Mouse (Mus musculus): ENCODE results near the gene Gm5849. TPM values are rescaled to one million over a fixed set of nuclear protein-coding genes. Genes with fewer than 3 reads are reported as not detected.
"Not testable (repeated sequence)": the region's sequence is repeated elsewhere in the genome, so short reads cannot be mapped to it uniquely, and the experiment has no call there.

Gene Gm5849
- polyA plus RNA-seq (2016; fragmentation: Nextera tagmentation; extraction: Ambion mirVana): not detected in 2 replicates

DNA sequence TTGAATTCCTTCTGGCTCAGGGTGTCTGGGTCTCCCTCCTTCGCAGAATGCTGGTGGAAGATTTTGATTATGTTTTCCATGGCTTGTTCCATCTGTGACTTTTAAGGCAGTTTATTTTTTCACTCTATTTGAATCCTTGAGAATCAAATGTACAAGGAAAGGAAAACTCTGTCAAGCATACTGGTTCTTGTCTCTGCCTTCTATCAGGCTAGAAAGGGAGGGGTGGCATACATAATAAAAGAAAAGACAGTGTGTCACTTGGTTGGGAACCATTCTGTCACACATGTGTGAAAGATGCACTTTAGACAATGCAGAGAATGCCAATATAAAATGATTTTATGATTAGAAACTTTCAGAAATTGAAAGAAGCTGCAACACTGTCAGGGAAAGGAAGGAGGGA is at the start of gene Gm5849:
Gene Gm5849, minus strand, starts transcription at position 101 of the 400 bp plus-strand sequence.
- not testable (repeated sequence) for H3K4me2 ChIP-seq; H3K27me3 ChIP-seq (replicated peaks)
- WGBS: 78% methylated on average over 1 of the region's 1 CpGs

DNA sequence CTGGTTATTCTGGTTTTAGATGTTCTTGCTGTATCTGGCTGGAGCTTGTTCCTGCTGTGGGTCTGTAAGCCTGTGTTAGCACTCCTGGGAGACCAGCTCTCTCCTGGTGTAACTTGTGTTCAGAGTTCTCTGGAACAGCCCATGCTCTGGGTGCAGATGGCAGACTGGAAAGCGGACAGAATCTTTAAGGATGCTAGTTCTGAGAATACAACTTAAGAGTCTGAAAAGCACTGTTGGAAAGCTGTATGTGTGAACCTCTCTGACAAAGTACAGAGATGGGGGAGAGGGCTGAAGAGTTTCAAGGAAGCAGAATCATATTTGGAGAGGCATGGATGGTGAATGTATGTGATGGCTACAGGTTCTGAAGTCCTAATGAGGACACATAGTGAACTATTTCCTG is 28.0 kb downstream of the Gm5849 start:
- Histone ChIP-seq H3K9me3 (replicated peaks) (no peaks in the 10 kb centered on the region), H3K27ac (ENCODE audit: poor library complexity, severe bottlenecking) (no peak overlapping the region), H3K4me3 (no peak overlapping the region), H3K27me3 (replicated peaks) (no peaks in the 10 kb centered on the region), H3K4me2 (no peak overlapping the region), H3K4me1 (replicated peaks) (no peaks in the 10 kb centered on the region), H3K9ac (no peak overlapping the region), H3K36me3 (no peaks in the 10 kb centered on the region)
- WGBS: 65% methylated on average over 1 of the region's 1 CpGs
- no peak for ATAC-seq (ENCODE audit: insufficient number of reproducible peaks, low FRiP score)

More for the DNA sequence above, at the start of gene Gm5849:
- H3K36me3 ChIP-seq; H3K27ac ChIP-seq (ENCODE audit: poor library complexity, severe bottlenecking); H3K9ac ChIP-seq; ATAC-seq (ENCODE audit: insufficient number of reproducible peaks, low FRiP score); H3K4me3 ChIP-seq; H3K4me1 ChIP-seq (replicated peaks); H3K9me3 ChIP-seq (replicated peaks): not testable (repeated sequence)

DNA sequence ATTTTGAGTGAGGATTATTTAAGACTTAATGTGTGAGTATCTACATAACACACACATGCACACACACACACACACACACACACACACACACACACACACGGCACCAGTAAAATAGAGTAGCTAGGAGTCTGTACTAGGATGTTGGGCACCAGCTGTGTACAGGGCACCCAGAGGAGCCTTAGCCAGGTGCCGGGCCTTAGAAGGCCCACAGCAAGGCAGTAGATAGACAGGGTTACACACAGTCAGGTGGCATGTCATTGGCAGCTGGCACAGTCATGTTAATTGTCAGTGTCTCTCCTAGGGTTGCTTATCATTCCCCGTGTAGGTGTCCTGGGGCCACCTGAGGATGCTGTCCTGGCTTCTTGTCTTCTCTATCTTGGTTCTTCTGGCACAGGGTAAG is 51.1 kb downstream of the Gm5849 start, which contains the start of gene Pglyrp4:
Gene Pglyrp4, plus strand, starts transcription at position 301 of the 400 bp plus-strand sequence.
- H3K36me3 ChIP-seq: no peaks in the 10 kb centered on the region
- H3K4me3 ChIP-seq: no peak within 1 kb of the TSS
- 79% methylated on average over 3 of the region's 3 CpGs for WGBS
- no peak within 1 kb of the TSS for H3K4me2 ChIP-seq
- no peak within 1 kb of the TSS for H3K27ac ChIP-seq (ENCODE audit: poor library complexity, severe bottlenecking)
- ATAC-seq (ENCODE audit: insufficient number of reproducible peaks, low FRiP score): no peak
- H3K27me3 ChIP-seq (replicated peaks): no peaks in the 10 kb centered on the region
- no peak within 1 kb of the TSS for H3K9ac ChIP-seq
- no peaks in the 10 kb centered on the region; the same call in 1 of the 2 replicates for H3K9me3 ChIP-seq (replicated peaks)
- no peaks in the 10 kb centered on the region for H3K4me1 ChIP-seq (replicated peaks)

Other genes starting within 250 kb of the Gm5849 start
- 30.6 and 31.9 TPM in 2 replicates for gene S100a16, start 240.6 kb downstream of the Gm5849 start, polyA plus RNA-seq (2016; fragmentation: Nextera tagmentation; extraction: Ambion mirVana)
- gene S100a3, start 217.3 kb downstream of the Gm5849 start, polyA plus RNA-seq (2016; fragmentation: Nextera tagmentation; extraction: Ambion mirVana): 0.30 and 0.55 TPM in 2 replicates
- not detected in 2 replicates for gene S100a2, start 187.6 kb downstream of the Gm5849 start, polyA plus RNA-seq (2016; fragmentation: Nextera tagmentation; extraction: Ambion mirVana)
- not detected in 2 replicates for gene Gm42674, start 176.0 kb downstream of the Gm5849 start, polyA plus RNA-seq (2016; fragmentation: Nextera tagmentation; extraction: Ambion mirVana)
- gene S100a4, start 174.1 kb downstream of the Gm5849 start, polyA plus RNA-seq (2016; fragmentation: Nextera tagmentation; extraction: Ambion mirVana): 1.9 and 2.1 TPM in 2 replicates
- gene S100a5, start 169.4 kb downstream of the Gm5849 start, polyA plus RNA-seq (2016; fragmentation: Nextera tagmentation; extraction: Ambion mirVana): not detected in 2 replicates
- 36.1 and 38.4 TPM in 2 replicates for gene S100a6, start 165.0 kb downstream of the Gm5849 start, polyA plus RNA-seq (2016; fragmentation: Nextera tagmentation; extraction: Ambion mirVana)
- gene S100a7a, start 123.9 kb downstream of the Gm5849 start, polyA plus RNA-seq (2016; fragmentation: Nextera tagmentation; extraction: Ambion mirVana): 0.18 TPM in 1 of 2 replicates, not detected in the other
- gene S100a8, start 108.9 kb downstream of the Gm5849 start, polyA plus RNA-seq (2016; fragmentation: Nextera tagmentation; extraction: Ambion mirVana): 2.1 and 4.5 TPM in 2 replicates
- gene S100a9, start 82.2 kb downstream of the Gm5849 start, polyA plus RNA-seq (2016; fragmentation: Nextera tagmentation; extraction: Ambion mirVana): 1.5 and 3.3 TPM in 2 replicates
- not detected in 2 replicates for gene Pglyrp4, start 51.0 kb downstream of the Gm5849 start, polyA plus RNA-seq (2016; fragmentation: Nextera tagmentation; extraction: Ambion mirVana)